Comparison of ENCODE assay signal across 9 mouse cellular contexts in genomic region chr11:101982981-101983411, GRCm38 (mm10). TPM values are rescaled to one million over a fixed set of nuclear protein-coding genes. Genes with fewer than 3 reads are reported as not detected.
DNase-seq lines count a peak whose midpoint lies in the region; ATAC-seq and TF ChIP-seq lines count a peak whose summit lies in the region.
"Had no signal": no experiment of that assay in that cellular context is flagged by ENCODE, and none has a peak within 500 bp of the region (broad histone marks: within the 10 kb centered on the region; RNA-seq: fewer than 3 reads in every experiment).

No protein-coding gene starts in this region.

- peak; percentile 22 to 27 for DNase-seq in lung, adult 18-20 months
- no peak for DNase-seq in lung, postnatal 10 days
- DNase-seq in heart, adult 9 months (ENCODE audit: low spot score in 2 of 2), result peak; percentile 50 to 58
- peak; percentile 26 for DNase-seq in kidney, postnatal 0 days (ENCODE audit: low spot score)
- no peak for DNase-seq in embryo, embryonic 10.5 days (ENCODE audit: low spot score)
- no peak for DNase-seq in left cerebral cortex, adult 9 months (ENCODE audit: low spot score in 2 of 2)

- H3K9me3 ChIP-seq in kidney, postnatal 0 days (replicated peaks; ENCODE audit: low read length), result no peaks in the 10 kb centered on the region

- H3K4me1 ChIP-seq in kidney, postnatal 0 days (replicated peaks; ENCODE audit: insufficient read depth, low read length), result peaks cover 24% of the 10 kb centered on the region
- peaks cover 24% of the 10 kb centered on the region for H3K4me1 ChIP-seq in olfactory bulb, adult 2 months (ENCODE audit: control insufficient read depth, insufficient read depth, low read length)

- no peak overlapping the region; the same call in 1 of the 2 replicates for H3K4me3 ChIP-seq in kidney, postnatal 0 days (replicated peaks; ENCODE audit: low read depth, low read length)
- 0 out of 2 replicates have a peak overlapping the region, but pooled peaks have one; percentile 17 for H3K4me3 ChIP-seq in olfactory bulb, adult 2 months (ENCODE audit: insufficient read depth, low read depth, low read length)

- no peaks in the 10 kb centered on the region for H3K27me3 ChIP-seq in kidney, postnatal 0 days (ENCODE audit: insufficient read depth, low read length)

- no peak for TF ChIP-seq POLR2A in olfactory bulb, adult 2 months (IDR thresholded peaks at IDR 0.05; ENCODE audit: insufficient read depth, low read depth, low read length)

- peaks cover 14% of the 10 kb centered on the region; the same call in 1 of the 2 replicates for H3K36me3 ChIP-seq in kidney, postnatal 0 days (ENCODE audit: insufficient read depth, low read length)

- TF ChIP-seq CTCF in kidney, postnatal 0 days (IDR thresholded peaks at IDR 0.05; ENCODE audit: low read depth), result no peak
- TF ChIP-seq CTCF in olfactory bulb, adult 2 months (IDR thresholded peaks at IDR 0.05; ENCODE audit: insufficient read depth, low read depth, low read length), result no peak

- 0 out of 2 replicates have a peak overlapping the region, but pooled peaks have one; percentile 24 for H3K9ac ChIP-seq in kidney, postnatal 0 days (ENCODE audit: low read depth, low read length)

- H3K27ac ChIP-seq in kidney, postnatal 0 days, result peak overlapping the region; percentile 79
- peak overlapping the region; percentile 36; the same call in 1 of the 2 replicates for H3K27ac ChIP-seq in olfactory bulb, adult 2 months (ENCODE audit: insufficient read depth, low read depth, low read length)

- no peak for ATAC-seq in kidney, postnatal 0 days (replicated peaks; ENCODE audit: low FRiP score, low read depth)
- no peak for ATAC-seq in CD4-positive, CD25-positive, alpha-beta regulatory T cell, adult 4 months

- peak overlapping the region; percentile 95 for H3K4me2 ChIP-seq in kidney, postnatal 0 days (ENCODE audit: low read length)

- WGBS in kidney, postnatal 0 days, result 52% methylated on average over 6 of the region's 6 CpGs
- WGBS in olfactory bulb, adult 2 months, result 75% methylated on average over 6 of the region's 6 CpGs

RNA-seq across cellular contexts. Expression of gene Cfap97d1, which starts 1.1 kb away (rescaled TPM):
- not detected in 2 replicates for polyA plus RNA-seq in kidney, postnatal 0 days (2015; fragmentation: Nextera tagmentation; extraction: Ambion mirVana)
- polyA plus RNA-seq in olfactory bulb, adult 2 months (2012; ENCODE audit: insufficient read depth, insufficient read length, low replicate concordance, missing spikeins), result not detected in 2 replicates
- polyA plus RNA-seq in CD4-positive, CD25-positive, alpha-beta regulatory T cell, adult 4 months (2017; shearing (Covaris generic)), result not detected
- polyA plus RNA-seq: limb, embryonic 14.5 days had no signal

RNA-seq across cellular contexts. Expression of gene Dusp3, which starts 3.8 kb away (rescaled TPM):
- polyA plus RNA-seq in kidney, postnatal 0 days (2015; fragmentation: Nextera tagmentation; extraction: Ambion mirVana), result 51.7 and 57.9 TPM in 2 replicates
- polyA plus RNA-seq in olfactory bulb, adult 2 months (2012; ENCODE audit: insufficient read depth, insufficient read length, low replicate concordance, missing spikeins), result not detected in 2 replicates
- 1 to 10 TPM; 1.6 to 1.7 TPM for polyA plus RNA-seq in CD4-positive, CD25-positive, alpha-beta regulatory T cell, adult 4 months (2017; shearing (Covaris generic))

RNA-seq across cellular contexts. Expression of gene Sost, which starts 16.2 kb away (rescaled TPM):
- polyA plus RNA-seq in kidney, postnatal 0 days (2015; fragmentation: Nextera tagmentation; extraction: Ambion mirVana), result 1.6 and 1.8 TPM in 2 replicates
- polyA plus RNA-seq in olfactory bulb, adult 2 months (2012; ENCODE audit: insufficient read depth, insufficient read length, low replicate concordance, missing spikeins), result not detected in 2 replicates
- not detected for polyA plus RNA-seq in CD4-positive, CD25-positive, alpha-beta regulatory T cell, adult 4 months (2017; shearing (Covaris generic))

RNA-seq across cellular contexts. Expression of gene Mpp3, which starts 45.3 kb away (rescaled TPM):
- polyA plus RNA-seq in kidney, postnatal 0 days (2015; fragmentation: Nextera tagmentation; extraction: Ambion mirVana), result 3.5 and 4.2 TPM in 2 replicates
- not detected in 2 replicates for polyA plus RNA-seq in olfactory bulb, adult 2 months (2012; ENCODE audit: insufficient read depth, insufficient read length, low replicate concordance, missing spikeins)
- polyA plus RNA-seq in CD4-positive, CD25-positive, alpha-beta regulatory T cell, adult 4 months (2017; shearing (Covaris generic)), result under 1 TPM in 1 of 2 experiments, not detected in 1; 0.42 TPM

RNA-seq across cellular contexts. Expression of gene Cd300lg, which starts 58.3 kb away (rescaled TPM):
- 2.8 and 2.9 TPM in 2 replicates for polyA plus RNA-seq in kidney, postnatal 0 days (2015; fragmentation: Nextera tagmentation; extraction: Ambion mirVana)
- not detected in 2 replicates for polyA plus RNA-seq in olfactory bulb, adult 2 months (2012; ENCODE audit: insufficient read depth, insufficient read length, low replicate concordance, missing spikeins)
- not detected for polyA plus RNA-seq in CD4-positive, CD25-positive, alpha-beta regulatory T cell, adult 4 months (2017; shearing (Covaris generic))

Comparison
In these comparisons a context has a peak if more than half of its experiments do, and no peak if none do; other contexts are left out.
1. DNase-seq: peak in lung, adult 18-20 months (2 of 2), heart, adult 9 months (2 of 2) and kidney, postnatal 0 days (single experiment); none in lung, postnatal 10 days (single experiment), embryo, embryonic 10.5 days (single experiment) and left cerebral cortex, adult 9 months (0 of 2).